In the genomic region with DNA sequence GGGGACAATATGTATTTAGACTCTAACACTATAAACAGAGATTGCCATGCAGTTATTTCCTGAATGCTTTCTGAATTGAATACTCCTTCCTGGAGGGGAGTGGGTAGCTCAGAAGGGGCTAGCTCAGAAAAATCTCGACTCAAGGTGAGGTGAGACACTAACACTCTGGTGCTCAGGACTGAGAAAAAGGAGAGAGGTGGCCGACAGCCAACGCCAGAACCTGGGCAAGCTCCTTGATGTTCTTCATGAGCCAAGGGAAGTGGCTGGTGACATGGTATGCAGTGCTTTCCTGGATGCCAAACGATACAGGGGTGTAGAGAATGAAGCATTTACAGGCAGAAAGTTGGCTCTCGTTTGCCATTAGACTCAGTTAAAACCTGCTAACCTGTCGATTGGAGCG, we compare ENCODE assay signal across 30 mouse cellular contexts. TPM values are rescaled to one million over a fixed set of nuclear protein-coding genes. Genes with fewer than 3 reads are reported as not detected.
A peak's percentile ranks its signal among the peaks of the same experiment; 100 is the strongest.
DNase-seq lines count a peak whose midpoint lies in the region; ATAC-seq and TF ChIP-seq lines count a peak whose summit lies in the region.
"Had no signal": no experiment of that assay in that cellular context is flagged by ENCODE, and none has a peak within 500 bp of the region (broad histone marks: within the 10 kb centered on the region; RNA-seq: fewer than 3 reads in every experiment).

No protein-coding gene starts in this region.

- H3K4me3 ChIP-seq in cerebellum, adult 2 months (replicated peaks; ENCODE audit: insufficient read depth, low read depth, low read length) = no peak overlapping the region
- H3K4me3 ChIP-seq: forebrain, embryonic 10.5 days; forebrain, embryonic 13.5 days; heart, embryonic 12.5 days; heart, embryonic 15.5 days had no signal

- peak; percentile 55 to 66 for DNase-seq in cerebellum, adult 2 months
- no peak for DNase-seq in cerebellum, adult 8-10 months
- DNase-seq in brain, adult 2 months (ENCODE audit: low read depth, low spot score) = peak; percentile 51
- DNase-seq in cerebellum, adult 9-11 months = peak; percentile 54
- DNase-seq in cerebellum, postnatal 25 days = peak; percentile 66 to 78
- DNase-seq in embryo, embryonic 9.5 days (ENCODE audit: extremely low spot score) = no peak
- DNase-seq: adrenal gland, adult 8-10 months; adrenal gland, postnatal 25 days; embryo, embryonic 11 days; gastrocnemius, postnatal 10 days; gastrocnemius, postnatal 36 days; heart, postnatal 14 days; heart, postnatal 4 days; kidney, adult 18-20 months; kidney, adult 9 months had no signal

- TF ChIP-seq POLR2A in cerebellum, adult 2 months (IDR thresholded peaks at IDR 0.05; ENCODE audit: borderline replicate concordance, insufficient read depth, low read length) = no peak

- peaks cover 17% of the 10 kb centered on the region for H3K4me1 ChIP-seq in cerebellum, adult 2 months (ENCODE audit: control insufficient read depth, insufficient read depth, low read length)
- H3K4me1 ChIP-seq: forebrain, embryonic 10.5 days; forebrain, embryonic 13.5 days; heart, embryonic 12.5 days; heart, embryonic 15.5 days had no signal

- no peak for TF ChIP-seq CTCF in cerebellum, adult 2 months (IDR thresholded peaks at IDR 0.05; ENCODE audit: borderline replicate concordance, insufficient read depth, low read depth, low read length)

- no peak for ATAC-seq in activated CD4-positive, CD25-positive, alpha-beta regulatory T cell, adult 4 months
- ATAC-seq: CD4-positive, CD25-positive, alpha-beta regulatory T cell, adult 4 months; forebrain, embryonic 13.5 days; forebrain, embryonic 16.5 days; hindbrain, postnatal 0 days; inflammation-experienced regulatory T-cells, adult 6 months; intestine, embryonic 16.5 days had no signal

- no peak overlapping the region for H3K27ac ChIP-seq in cerebellum, adult 2 months (ENCODE audit: insufficient read depth, low read length)
- H3K27ac ChIP-seq: forebrain, embryonic 10.5 days; forebrain, embryonic 13.5 days; heart, embryonic 15.5 days; hindbrain, embryonic 14.5 days; hindbrain, postnatal 0 days had no signal

- 23% methylated on average over 7 of the region's 7 CpGs for WGBS in cerebellum, adult 2 months

- H3K27me3 ChIP-seq in cerebellum, adult 2 months (ENCODE audit: control insufficient read depth, insufficient read depth, low read length) = no peaks in the 10 kb centered on the region
- H3K27me3 ChIP-seq: forebrain, embryonic 13.5 days; heart, embryonic 12.5 days; heart, embryonic 15.5 days had no signal

RNA-seq across cellular contexts. Expression of gene Kcnj6, which starts 48.3 kb away (rescaled TPM):
- polyA plus RNA-seq in cerebellum, adult 2 months (2012; rRNA removed) = 11.6 and 13.5 TPM in 2 replicates
- polyA plus RNA-seq in activated CD4-positive, CD25-positive, alpha-beta regulatory T cell, adult 4 months (2017; shearing (Covaris generic)) = not detected
- polyA plus RNA-seq: C2C12; CD4-positive, CD25-positive, alpha-beta regulatory T cell, adult 4 months; embryonic facial prominence, embryonic 11.5 days; embryonic facial prominence, embryonic 14.5 days; inflammation-experienced regulatory T-cells, adult 6 months; kidney, embryonic 16.5 days had no signal

Comparison
In these comparisons a context has a peak if more than half of its experiments do, and no peak if none do; other contexts are left out.
1. DNase-seq: peak in cerebellum, adult 2 months (2 of 2), brain, adult 2 months (single experiment), cerebellum, adult 9-11 months (single experiment) and cerebellum, postnatal 25 days (2 of 2); none in cerebellum, adult 8-10 months (single experiment) and embryo, embryonic 9.5 days (single experiment).
2. RNA of gene Kcnj6, which starts 48.3 kb away (polyA plus RNA-seq): 11.6 to 13.5 TPM in cerebellum, adult 2 months; not detected in activated CD4-positive, CD25-positive, alpha-beta regulatory T cell, adult 4 months; every median in the first group is over 10 times any median in the second.